Mouse (Mus musculus) CD4-positive naive resting alpha-beta T cell, adult 76 days (primary cell): Measurements from ENCODE around the gene Pdzd2. TPM values are rescaled to one million over a fixed set of nuclear protein-coding genes. Genes with fewer than 3 reads are reported as not detected.

ENCODE experiments used
- total RNA-seq: library from RNA; stranded (reverse); gene quantifications from one replicate; pipeline ENCODE4 v1.2.4, GENCODE M21; 2023

Gene Pdzd2
- total RNA-seq = 2.7 TPM

GRCm38 (mm10) chr15:12739277-12740247 is at the start of gene Pdzd2:
Gene Pdzd2, minus strand, starts transcription at chr15:12739924.

GRCm38 (mm10) chr15:12321788-12322621 is 417.7 kb downstream of the Pdzd2 start, which contains the start of gene 1810049J17Rik:
Gene 1810049J17Rik, minus strand, starts transcription at chr15:12321899.

GRCm38 (mm10) chr15:12321091-12321787 is 418.5 kb downstream of the Pdzd2 start, which contains the start of gene Golph3:
Gene Golph3, plus strand, starts transcription at chr15:12321450.

Other genes with a start within 250 kb of the Pdzd2 start
- gene 6030458C11Rik, start 84.7 kb upstream of the Pdzd2 start, total RNA-seq = 8.5 TPM
- gene Drosha, start 84.9 kb upstream of the Pdzd2 start, total RNA-seq = 28.0 TPM